Mouse (Mus musculus): ENCODE measurements around the gene Ddx51.

Gene Ddx51

GRCm38 (mm10) chr5:110652719-110653648 lies at the start of gene Ddx51, which contains the start of gene Noc4l:
Ddx51 (plus strand) TSS chr5:110653451.
Noc4l (minus strand) TSS chr5:110653417.
- peak; percentile 11 for DNase-seq (ENCODE audit: extremely low read depth, low read depth, low spot score)

DNA sequence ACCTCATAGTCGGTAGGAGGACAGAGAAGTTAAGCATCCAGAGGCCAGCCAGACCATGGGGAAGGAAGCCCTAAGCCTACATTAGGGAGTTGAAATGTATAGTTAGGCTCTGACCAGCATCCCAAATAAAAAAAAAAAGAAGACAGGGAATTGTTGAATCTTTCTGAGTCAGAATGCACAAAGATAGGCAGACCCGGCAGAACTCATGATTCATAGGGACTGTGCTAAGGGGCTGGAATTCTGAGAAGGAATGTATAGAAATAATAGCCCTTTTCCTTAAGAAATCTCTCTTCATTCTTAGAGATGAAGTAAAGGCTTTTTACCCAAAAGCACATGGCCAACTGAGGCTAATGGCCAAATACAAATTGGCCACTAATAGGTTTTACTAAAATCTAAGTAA lies 48.9 kb upstream of the Ddx51 start:
- DNase-seq (ENCODE audit: extremely low read depth, low read depth, low spot score), result no peak

DNA sequence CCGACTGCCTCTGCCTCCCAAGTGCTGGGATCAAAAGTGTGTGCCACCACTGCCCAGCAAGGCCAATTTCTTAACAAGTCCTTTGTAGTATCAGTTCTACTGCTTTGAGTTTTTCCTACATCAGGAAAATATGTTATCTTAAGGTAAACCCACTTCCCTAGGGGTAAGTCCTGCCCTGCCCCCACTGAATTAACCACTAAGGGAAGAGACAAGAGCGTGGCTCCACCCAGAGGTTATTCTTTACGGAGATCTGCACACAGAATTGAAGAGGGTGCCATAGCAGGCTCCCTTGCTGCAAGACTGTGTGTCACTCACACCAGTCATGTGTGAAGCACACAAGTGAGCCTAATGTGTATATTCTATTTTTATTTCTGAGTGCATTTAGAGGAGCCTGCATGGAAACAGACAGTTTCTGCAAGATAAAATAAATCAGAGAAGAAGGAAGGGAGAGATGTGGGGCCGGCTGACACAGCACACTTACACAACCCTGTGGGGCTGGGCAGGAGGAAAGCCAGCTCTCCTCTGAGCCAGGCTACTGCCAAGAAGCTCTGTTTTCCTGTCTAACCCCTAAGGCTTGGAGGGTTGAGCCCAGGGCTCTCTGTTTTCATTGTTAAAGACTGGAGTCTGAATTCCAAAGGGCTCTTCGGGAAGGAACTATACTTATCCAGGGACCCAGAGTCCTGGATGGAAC lies 47.6 kb upstream of the Ddx51 start:
- DNase-seq (ENCODE audit: extremely low read depth, low read depth, low spot score), result no peak

GRCm38 (mm10) chr5:110607767-110608166 lies 45.5 kb upstream of the Ddx51 start:
- DNase-seq (ENCODE audit: extremely low read depth, low read depth, low spot score), result no peak

DNA sequence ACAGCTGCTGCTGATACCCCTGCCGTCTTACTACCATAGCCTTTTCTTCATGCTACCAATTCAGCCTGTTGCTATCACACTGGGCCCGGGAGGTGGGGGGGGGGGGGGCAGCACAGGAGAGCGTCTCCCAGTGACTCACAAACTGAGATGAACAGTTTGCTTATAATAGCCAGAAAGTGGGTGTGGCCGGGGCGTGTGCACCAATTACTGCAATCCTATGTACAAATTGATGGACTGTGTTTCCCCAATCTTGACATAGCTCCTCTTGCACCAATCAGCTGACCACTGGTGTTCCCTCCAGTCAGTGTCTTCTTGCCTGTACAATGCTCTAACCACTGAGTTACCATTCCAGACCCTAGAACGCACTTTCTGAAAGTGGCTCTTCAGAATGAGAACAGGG lies 44.9 kb upstream of the Ddx51 start:
- no peak for DNase-seq (ENCODE audit: extremely low read depth, low read depth, low spot score)

DNA sequence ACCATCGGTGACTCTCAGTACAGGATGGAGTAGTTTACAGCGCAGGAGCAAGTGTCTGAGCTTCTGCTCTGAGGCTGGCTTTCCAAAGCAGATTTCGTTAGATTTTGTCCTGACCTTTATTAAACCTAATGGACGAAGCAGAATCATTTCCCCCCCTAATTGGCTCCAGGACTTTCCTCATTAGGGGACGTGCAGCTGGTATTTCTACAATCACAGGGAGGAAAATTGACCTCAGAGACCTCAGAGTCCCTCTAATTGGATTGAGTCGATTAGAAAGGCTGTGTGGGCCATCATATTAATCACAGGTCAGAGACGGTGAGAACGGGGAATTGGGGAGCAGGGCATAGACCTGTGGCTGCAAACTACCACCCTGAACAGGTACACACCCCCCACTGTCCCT lies 44.3 kb upstream of the Ddx51 start:
- no peak for DNase-seq (ENCODE audit: extremely low read depth, low read depth, low spot score)

GRCm38 (mm10) chr5:110609425-110609824 lies 43.8 kb upstream of the Ddx51 start:
- DNase-seq (ENCODE audit: extremely low read depth, low read depth, low spot score), result no peak

GRCm38 (mm10) chr5:110609868-110610267 lies 43.4 kb upstream of the Ddx51 start:
- no peak for DNase-seq (ENCODE audit: extremely low read depth, low read depth, low spot score)

DNA sequence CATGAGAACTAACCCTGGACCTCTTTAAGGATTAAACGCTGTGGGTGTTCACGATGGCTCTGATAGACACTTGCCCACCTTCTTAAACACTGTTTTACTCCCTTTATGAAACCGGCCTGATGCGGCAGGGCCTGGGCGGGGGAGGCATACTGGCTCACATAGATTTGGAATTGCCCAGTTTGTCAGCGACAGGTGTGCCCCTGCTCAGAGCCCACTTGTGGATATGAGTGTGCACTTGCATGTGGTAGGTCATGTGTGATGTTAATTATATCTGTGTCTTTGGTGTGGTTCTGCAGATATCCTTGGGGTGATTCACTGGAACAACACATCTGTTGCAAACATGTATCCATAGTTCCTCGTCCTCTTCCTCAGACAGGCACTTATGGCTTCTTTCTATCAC lies 42.8 kb upstream of the Ddx51 start:
- DNase-seq (ENCODE audit: extremely low read depth, low read depth, low spot score), result no peak

DNA sequence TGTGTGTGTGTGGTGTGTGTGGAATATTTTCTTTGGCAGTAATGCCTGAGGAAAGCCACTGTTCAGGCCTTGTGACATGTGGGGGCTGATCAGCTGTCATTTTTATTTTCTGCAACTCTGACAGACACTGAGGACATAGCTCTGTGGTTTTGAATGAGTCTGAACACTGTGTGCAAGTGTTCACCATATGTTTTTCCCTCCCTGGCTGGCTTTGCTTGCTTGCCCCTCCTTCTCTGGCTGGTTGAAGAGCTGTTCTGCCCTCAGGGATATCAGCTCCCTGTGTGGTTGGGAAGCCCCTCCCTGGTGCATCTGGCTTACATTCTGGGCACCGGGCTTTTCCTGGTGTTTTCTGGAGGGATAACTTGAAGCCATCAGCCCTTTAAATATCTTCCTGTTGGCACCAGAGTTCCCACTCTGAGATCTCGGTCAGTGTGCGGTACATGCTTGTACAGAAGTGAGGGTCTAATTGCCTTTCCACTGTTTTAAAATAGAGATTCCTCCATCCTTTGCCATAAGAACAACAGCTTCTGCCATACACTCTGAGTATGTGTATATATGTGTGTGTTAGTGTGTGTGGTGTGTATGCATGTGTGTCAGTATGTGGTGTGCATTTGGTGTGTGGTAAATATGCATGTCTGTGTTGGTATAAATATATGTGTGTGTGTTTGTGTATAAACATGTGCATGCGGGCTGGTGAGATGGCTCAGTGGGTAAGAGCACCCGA lies 41.7 kb upstream of the Ddx51 start:
- DNase-seq (ENCODE audit: extremely low read depth, low read depth, low spot score), result no peak

DNA sequence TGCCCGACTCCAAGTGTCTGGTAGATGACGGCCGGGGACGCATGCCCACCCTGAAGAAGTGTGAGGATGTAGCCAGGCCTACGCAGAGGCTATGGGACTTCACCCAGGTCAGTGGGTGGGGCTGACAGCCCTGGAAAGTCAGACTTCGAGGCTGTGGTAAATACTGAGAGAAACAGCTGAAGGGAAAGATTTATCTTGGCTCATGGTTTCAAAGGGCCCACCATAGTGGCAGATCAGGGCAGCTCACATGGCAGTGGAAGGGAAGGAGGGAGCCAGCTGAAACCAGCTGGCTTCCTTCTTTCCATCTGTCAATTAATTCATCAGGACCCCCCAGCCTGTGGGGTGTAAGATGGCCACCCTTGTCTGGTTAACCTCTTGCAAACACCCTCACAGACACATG lies 34.0 kb upstream of the Ddx51 start:
- DNase-seq (ENCODE audit: extremely low read depth, low read depth, low spot score), result no peak

DNA sequence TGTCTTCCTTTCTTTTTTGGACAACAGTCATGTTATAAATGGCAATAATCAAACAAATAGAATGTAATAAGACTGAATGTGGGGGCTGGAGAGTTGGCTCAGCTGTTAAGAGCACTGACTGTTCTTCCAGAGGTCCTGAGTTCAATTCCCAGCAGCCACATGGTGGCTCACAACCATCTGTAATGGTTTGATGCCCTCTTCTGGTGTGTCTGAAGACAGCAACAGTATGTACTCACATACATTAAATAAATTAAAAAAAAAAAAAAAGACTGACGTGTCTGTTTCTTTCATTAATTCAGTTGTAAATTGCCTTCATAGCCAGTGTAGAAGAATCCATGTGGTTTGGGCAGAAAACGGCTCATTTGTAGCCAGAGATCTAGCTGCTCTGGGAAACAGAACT lies 28.9 kb upstream of the Ddx51 start:
- no peak for DNase-seq (ENCODE audit: extremely low read depth, low read depth, low spot score)

- no peak for DNase-seq (ENCODE audit: extremely low read depth, low read depth, low spot score)
Observed at GRCm38 (mm10) chr5:110627351-110627750, 25.9 kb upstream of the Ddx51 start.

DNA sequence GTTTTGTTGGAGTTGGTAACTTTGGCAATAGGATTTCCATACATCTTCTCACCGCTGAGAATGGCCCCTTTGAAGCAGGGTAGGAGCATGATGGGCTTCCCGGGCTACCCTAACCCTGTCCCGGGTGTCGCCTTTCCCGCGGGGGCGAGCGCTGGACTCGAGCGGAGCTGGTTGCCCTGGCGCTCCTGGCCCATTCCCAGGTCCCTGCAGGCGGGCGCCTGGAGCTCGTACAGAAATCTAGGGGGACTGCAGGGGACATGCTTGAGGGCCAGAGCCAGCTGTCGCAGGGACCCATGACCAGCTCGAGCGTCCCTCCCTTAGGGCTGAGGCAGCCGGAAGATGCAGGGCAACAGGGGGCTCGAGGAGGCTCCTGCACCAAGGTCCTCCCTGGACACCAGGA lies 25.1 kb upstream of the Ddx51 start:
- no peak for DNase-seq (ENCODE audit: extremely low read depth, low read depth, low spot score)

DNA sequence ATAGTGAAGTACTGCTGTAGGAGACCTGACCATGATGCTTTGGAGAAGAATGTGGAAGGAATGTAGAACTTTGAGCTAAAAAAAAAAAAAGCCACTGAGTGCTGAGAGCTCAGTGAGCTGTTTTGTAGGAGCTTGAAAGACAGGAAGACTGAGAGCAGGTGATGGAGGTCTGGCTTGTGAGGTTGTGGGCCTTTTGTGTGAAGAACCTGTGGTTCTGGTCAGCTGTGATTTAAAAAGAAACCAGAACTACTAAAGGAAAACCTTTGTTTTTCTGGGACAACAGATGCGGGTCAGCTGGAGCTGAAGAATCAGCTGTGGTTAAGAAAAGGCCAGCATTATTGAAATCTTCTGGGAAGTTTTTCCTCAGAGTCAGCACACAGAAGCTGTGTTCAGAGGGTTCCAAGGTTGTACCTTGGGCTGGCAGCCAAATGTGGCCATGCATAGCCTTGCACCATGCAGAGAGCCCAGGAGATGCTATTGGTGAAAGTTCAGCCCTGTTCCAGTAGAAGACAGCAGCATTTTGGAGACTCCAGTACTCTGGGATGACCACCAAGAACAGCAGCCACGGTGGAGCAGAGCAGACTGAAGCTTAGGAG lies 23.6 kb upstream of the Ddx51 start:
- DNase-seq (ENCODE audit: extremely low read depth, low read depth, low spot score), result no peak

DNA sequence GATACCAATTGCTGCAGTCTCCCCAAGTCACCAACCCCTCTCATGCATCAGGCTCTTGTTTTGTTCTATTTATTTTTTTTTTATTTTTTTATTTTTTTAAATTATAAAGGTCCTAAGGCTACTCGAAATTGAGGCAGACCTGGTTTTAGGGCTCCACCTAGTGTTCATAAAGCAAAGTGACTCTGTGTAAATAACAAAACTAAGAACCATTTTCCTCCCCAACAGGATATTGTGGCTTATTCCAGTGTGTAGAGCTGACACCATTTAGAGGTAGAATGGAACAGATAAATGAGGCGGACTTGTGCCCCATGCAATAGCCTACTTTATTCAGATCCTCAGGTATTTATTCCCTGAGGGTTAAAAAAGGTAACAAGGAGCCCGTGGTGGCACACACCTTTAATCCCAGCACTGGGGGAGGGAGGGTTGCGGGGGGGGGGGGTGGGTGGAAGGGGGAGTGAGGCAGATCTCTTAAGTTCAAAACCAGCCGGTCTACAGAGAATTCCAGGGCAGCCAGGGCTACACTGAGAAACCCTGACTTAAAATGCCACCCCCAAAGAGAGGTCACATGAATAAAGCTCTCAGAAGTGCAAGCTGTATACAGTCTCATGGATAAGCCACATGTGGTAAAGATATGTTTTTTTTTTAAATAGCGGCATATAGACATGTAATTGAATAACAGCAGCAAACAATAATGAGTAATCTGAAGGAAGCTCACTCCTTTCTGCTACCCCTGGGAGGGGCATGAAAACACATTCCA lies 17.1 kb upstream of the Ddx51 start:
- no peak for DNase-seq (ENCODE audit: extremely low read depth, low read depth, low spot score)

DNA sequence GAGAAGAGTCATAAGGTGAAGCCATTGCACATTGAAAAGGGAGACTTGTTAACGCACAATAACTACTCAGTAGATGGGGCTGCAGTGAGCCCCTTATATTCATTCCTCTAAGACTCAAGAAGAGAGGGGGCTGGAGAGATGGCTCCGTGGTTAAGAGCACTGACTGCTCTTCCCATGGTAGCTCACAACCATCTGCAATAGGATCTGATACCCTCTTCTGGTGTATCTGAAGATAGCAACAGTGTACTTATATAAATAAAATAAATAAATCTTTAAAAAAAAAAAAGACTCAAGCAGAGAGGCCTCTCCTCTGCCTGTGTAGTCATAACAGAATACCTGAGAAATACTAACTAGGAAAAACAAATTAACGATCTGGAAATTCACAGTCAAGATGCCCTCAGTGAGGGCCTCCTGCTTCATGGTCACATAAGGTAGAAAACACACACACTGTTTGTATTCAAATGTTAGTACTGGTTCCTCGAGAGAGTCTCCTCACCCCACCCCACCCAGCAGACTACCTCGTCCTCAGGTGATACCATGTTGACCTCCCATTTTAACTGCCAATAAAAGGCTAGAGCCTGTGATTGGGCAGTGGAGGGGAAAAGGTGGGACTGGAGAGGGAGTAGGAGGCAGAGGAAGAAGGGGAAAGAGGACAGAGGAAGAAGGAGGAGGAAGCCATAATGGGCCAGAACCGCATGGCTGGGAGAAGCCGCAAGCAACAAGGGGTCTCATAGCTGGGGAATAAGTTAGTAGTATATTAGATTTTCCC lies 14.8 kb upstream of the Ddx51 start:
- no peak for DNase-seq (ENCODE audit: extremely low read depth, low read depth, low spot score)

GRCm38 (mm10) chr5:110639459-110639858 lies 13.8 kb upstream of the Ddx51 start:
- no peak for DNase-seq (ENCODE audit: extremely low read depth, low read depth, low spot score)

- no peak for DNase-seq (ENCODE audit: extremely low read depth, low read depth, low spot score)
Observed at GRCm38 (mm10) chr5:110646377-110646776, 6.9 kb upstream of the Ddx51 start.

DNA sequence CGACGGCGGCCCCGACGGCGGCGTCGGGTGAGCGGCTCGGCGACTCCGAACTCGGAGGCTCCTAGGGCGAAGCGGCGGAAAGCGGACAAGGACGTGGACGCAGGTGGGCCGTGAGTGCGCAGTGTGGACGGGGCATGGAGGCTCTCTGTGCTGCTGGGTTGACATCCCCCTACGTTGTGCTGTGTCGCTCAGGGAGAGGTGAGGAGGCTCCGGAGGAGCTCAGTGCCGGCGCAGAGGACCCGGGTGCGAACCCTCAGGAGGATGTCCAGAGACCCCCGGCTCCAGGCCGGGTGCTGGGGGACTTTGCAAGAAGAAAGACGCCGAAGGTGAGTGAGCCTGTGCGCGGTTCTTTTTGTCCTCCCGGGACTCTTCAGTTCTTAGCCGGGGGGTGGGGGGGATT lies 435 bp downstream of the Ddx51 start:
- no peak for DNase-seq (ENCODE audit: extremely low read depth, low read depth, low spot score)
